Mouse (Mus musculus): ENCODE measurements around the gene Mycl.

DNA sequence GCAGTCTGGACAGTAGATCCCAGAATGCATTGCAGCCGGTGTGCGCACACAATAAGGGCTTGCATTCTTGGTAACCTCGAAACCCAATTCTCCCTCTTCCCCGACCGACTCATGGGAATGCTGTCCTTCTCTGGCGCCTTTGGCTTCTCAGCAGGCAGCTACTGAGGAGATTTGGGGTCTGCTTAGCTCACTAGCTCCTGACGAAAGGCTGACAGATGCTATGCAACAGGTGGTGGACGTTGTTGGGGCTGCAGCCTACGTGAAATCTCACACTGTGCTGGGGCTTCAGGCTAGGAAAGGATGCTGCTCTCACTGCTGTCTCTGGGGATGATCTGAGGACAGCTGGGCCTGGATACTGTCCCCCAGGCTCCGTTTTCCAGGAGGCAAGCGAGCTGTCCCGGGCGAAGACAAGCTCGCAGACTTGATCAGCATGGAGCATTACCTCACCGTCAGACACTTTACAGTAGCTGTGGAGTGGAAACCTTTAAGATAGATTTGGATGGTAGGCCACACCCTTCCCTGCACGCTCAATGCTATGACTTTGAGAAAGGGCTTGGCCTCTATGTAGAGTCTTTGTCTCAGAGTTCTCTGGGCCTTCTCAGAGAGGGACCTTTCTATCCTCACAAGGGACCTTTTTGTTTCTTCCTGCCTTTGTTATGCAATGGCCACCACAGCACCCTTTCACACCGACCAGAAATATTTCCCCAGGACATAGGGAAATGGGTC, 5.3 kb downstream of the Mycl start:
- TF ChIP-seq CTCF (IDR thresholded peaks at IDR 0.05; ENCODE audit: low read depth, low read length) (no peak), GATA2 (IDR thresholded peaks at IDR 0.05; ENCODE audit: borderline replicate concordance, low read depth, low read length) (no peak), TAL1 (conservative IDR thresholded peaks at IDR 0.05; ENCODE audit: low read depth, low read length) (no peak)
